Mouse (Mus musculus): ENCODE measurements around the gene Srms. TPM values are rescaled to one million over a fixed set of nuclear protein-coding genes. Genes with fewer than 3 reads are reported as not detected.
A peak's percentile ranks its signal among the peaks of the same experiment; 100 is the strongest.

The Srms gene
- total and polyA plus RNA-seq, 3 experiments, result 0.04 TPM; not detected in 2

DNA sequence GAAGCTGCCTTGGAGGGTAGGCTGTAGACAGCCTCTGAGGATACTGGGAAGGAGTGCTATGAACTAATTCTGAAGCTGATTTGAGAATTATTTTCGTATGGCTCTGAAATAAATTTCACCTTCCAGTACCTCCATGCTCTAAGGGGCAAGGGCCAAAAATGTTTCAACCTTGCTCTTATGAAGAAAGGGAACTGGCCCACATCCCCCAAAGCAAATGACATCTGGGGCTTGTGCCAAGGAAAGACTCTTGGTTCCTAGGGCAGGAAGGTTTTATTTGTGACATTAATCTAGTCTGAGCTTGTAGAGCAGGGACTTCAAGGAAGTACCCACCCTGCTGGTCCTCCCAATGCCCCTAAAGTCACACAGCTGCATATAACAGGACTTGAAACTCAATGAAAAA is 38.9 kb upstream of the Srms start:
- no peaks in the 10 kb centered on the region for H3K9me3 ChIP-seq (replicated peaks; ENCODE audit: insufficient read depth, low read length)
- H3K36me3 ChIP-seq (ENCODE audit: control insufficient read depth in 1 of 2, insufficient read depth in 2 of 2, low read length in 2 of 2), result no peaks in the 10 kb centered on the region
- H3K9ac ChIP-seq (ENCODE audit: control insufficient read depth, low read depth, low read length, poor library complexity, severe bottlenecking), result no peak overlapping the region
- no peak for DNase-seq (ENCODE audit: low read depth, low spot score)
- TF ChIP-seq KAT2A (conservative IDR thresholded peaks at IDR 0.05; ENCODE audit: low read depth, low read length) (no peak), ZMIZ1 (IDR thresholded peaks at IDR 0.05; ENCODE audit: low read depth, low read length) (no peak), TBP (IDR thresholded peaks at IDR 0.05; ENCODE audit: low read depth, low read length) (peak; percentile 38; the same call in 1 of the 2 replicates)
- H3K4me3 ChIP-seq (ENCODE audit: control insufficient read depth in 1 of 2, insufficient read depth in 1 of 2, low read depth in 2 of 2, low read length in 2 of 2), result no peak overlapping the region
- H3K27ac ChIP-seq (ENCODE audit: control insufficient read depth, low read depth, low read length), result no peak overlapping the region
- H3K79me2 ChIP-seq (ENCODE audit: control insufficient read depth, insufficient read depth, low read length, poor library complexity), result no peaks in the 10 kb centered on the region
- H3K4me1 ChIP-seq (ENCODE audit: control insufficient read depth in 1 of 2, insufficient read depth in 2 of 2, low read length in 2 of 2), result no peaks in the 10 kb centered on the region
- no peaks in the 10 kb centered on the region for H3K27me3 ChIP-seq (ENCODE audit: control insufficient read depth in 1 of 2, insufficient read depth in 2 of 2, low read length in 2 of 2)

GRCm38 (mm10) chr2:181249217-181249616 is 36.2 kb upstream of the Srms start:
- Histone ChIP-seq H3K9me3 (replicated peaks; ENCODE audit: insufficient read depth, low read length) (no peaks in the 10 kb centered on the region), H3K9ac (ENCODE audit: control insufficient read depth, low read depth, low read length, poor library complexity, severe bottlenecking) (no peak overlapping the region), H3K27ac (ENCODE audit: control insufficient read depth, low read depth, low read length) (no peak overlapping the region), H3K27me3 (ENCODE audit: control insufficient read depth in 1 of 2, insufficient read depth in 2 of 2, low read length in 2 of 2) (no peaks in the 10 kb centered on the region), H3K36me3 (ENCODE audit: control insufficient read depth in 1 of 2, insufficient read depth in 2 of 2, low read length in 2 of 2) (peaks cover 0 to 7% of the 10 kb centered on the region in 2 experiments; a peak in 2 of 4 replicates), H3K79me2 (ENCODE audit: control insufficient read depth, insufficient read depth, low read length, poor library complexity) (no peaks in the 10 kb centered on the region), H3K4me1 (ENCODE audit: control insufficient read depth in 1 of 2, insufficient read depth in 2 of 2, low read length in 2 of 2) (peaks cover 2 to 4% of the 10 kb centered on the region in 2 experiments), H3K4me3 (ENCODE audit: control insufficient read depth in 1 of 2, insufficient read depth in 1 of 2, low read depth in 2 of 2, low read length in 2 of 2) (no peak overlapping the region)
- no peak for DNase-seq (ENCODE audit: low read depth, low spot score)
- TF ChIP-seq RAD21 (IDR thresholded peaks at IDR 0.05; ENCODE audit: low read depth, low read length) (no peak), NRF1 (IDR thresholded peaks at IDR 0.05; ENCODE audit: insufficient read depth, low read depth, low read length, poor library complexity, severe bottlenecking) (no peak), ZMIZ1 (IDR thresholded peaks at IDR 0.05; ENCODE audit: low read depth, low read length) (no peak), SIN3A (IDR thresholded peaks at IDR 0.05; ENCODE audit: low read length) (no peak)

DNA sequence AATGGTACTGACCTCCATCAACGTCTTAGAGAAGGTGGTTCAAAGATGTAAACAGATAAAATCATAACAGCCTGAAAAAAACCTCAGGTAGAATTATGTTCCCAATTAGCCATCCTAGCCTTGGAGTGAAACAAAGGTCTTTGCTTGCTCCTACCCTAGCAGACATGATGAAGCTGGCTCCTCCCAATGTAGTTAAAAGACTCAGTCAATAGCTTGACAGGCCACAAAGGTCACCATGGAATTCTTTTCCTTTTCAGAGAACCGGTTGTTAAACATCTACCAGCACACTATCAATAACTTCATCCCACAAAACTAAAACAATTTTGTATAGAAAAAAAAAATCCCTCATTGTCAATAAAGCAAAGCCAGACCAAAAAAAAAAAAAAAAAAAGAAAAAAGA is 32.0 kb upstream of the Srms start:
- Histone ChIP-seq H3K79me2 (ENCODE audit: control insufficient read depth, insufficient read depth, low read length, poor library complexity) (peaks cover 7% of the 10 kb centered on the region; the same call in 1 of the 2 replicates), H3K27me3 (ENCODE audit: control insufficient read depth in 1 of 2, insufficient read depth in 2 of 2, low read length in 2 of 2) (no peaks in the 10 kb centered on the region), H3K9me3 (replicated peaks; ENCODE audit: insufficient read depth, low read length) (no peaks in the 10 kb centered on the region), H3K4me3 (ENCODE audit: control insufficient read depth in 1 of 2, insufficient read depth in 1 of 2, low read depth in 2 of 2, low read length in 2 of 2) (no peak overlapping the region), H3K4me1 (ENCODE audit: control insufficient read depth in 1 of 2, insufficient read depth in 2 of 2, low read length in 2 of 2) (peaks cover 2 to 15% of the 10 kb centered on the region in 2 experiments), H3K36me3 (ENCODE audit: control insufficient read depth in 1 of 2, insufficient read depth in 2 of 2, low read length in 2 of 2) (peaks cover 0 to 17% of the 10 kb centered on the region in 2 experiments; a peak in 2 of 4 replicates), H3K9ac (ENCODE audit: control insufficient read depth, low read depth, low read length, poor library complexity, severe bottlenecking) (no peak overlapping the region), H3K27ac (ENCODE audit: control insufficient read depth, low read depth, low read length) (no peak overlapping the region)
- no peak for DNase-seq (ENCODE audit: low read depth, low spot score)
- TF ChIP-seq ZNF384 (IDR thresholded peaks at IDR 0.05; ENCODE audit: low read depth, low read length) (peak; percentile 36; the same call in 1 of the 2 replicates), CHD2 (IDR thresholded peaks at IDR 0.05; ENCODE audit: low read length) (no peak)

Measured in MEL (cell line).